In genomic region chr13:109736290-109737078, GRCm38 (mm10) we compare ENCODE assay signal across 10 mouse cellular contexts.
DNase-seq lines count a peak whose midpoint lies in the region; ATAC-seq and TF ChIP-seq lines count a peak whose summit lies in the region.
"Had no signal": no experiment of that assay in that cellular context is flagged by ENCODE, and none has a peak within 500 bp of the region (broad histone marks: within the 10 kb centered on the region; RNA-seq: fewer than 3 reads in every experiment).

No protein-coding gene starts in this region.

- no peaks in the 10 kb centered on the region for H3K27me3 ChIP-seq in forebrain, postnatal 0 days (ENCODE audit: insufficient read depth, low read length)
- no peaks in the 10 kb centered on the region for H3K27me3 ChIP-seq in forebrain, embryonic 12.5 days
- no peaks in the 10 kb centered on the region for H3K27me3 ChIP-seq in midbrain, embryonic 11.5 days (ENCODE audit: control insufficient read depth, insufficient read depth, low read length)
- no peaks in the 10 kb centered on the region for H3K27me3 ChIP-seq in midbrain, embryonic 13.5 days
- H3K27me3 ChIP-seq: embryonic facial prominence, embryonic 13.5 days had no signal

- no peaks in the 10 kb centered on the region for H3K9me3 ChIP-seq in forebrain, postnatal 0 days (ENCODE audit: low read length)
- no peaks in the 10 kb centered on the region for H3K9me3 ChIP-seq in forebrain, embryonic 12.5 days
- H3K9me3 ChIP-seq in midbrain, embryonic 11.5 days (ENCODE audit: control insufficient read depth, low read length) = no peaks in the 10 kb centered on the region
- H3K9me3 ChIP-seq in midbrain, embryonic 13.5 days = no peaks in the 10 kb centered on the region
- H3K9me3 ChIP-seq: embryonic facial prominence, embryonic 13.5 days had no signal

- TF ChIP-seq CTCF in forebrain, postnatal 0 days (IDR thresholded peaks at IDR 0.05; ENCODE audit: low read depth) = peak; percentile 68

- H3K36me3 ChIP-seq in forebrain, postnatal 0 days (ENCODE audit: insufficient read depth) = no peaks in the 10 kb centered on the region
- H3K36me3 ChIP-seq in forebrain, embryonic 12.5 days (replicated peaks) = no peaks in the 10 kb centered on the region
- H3K36me3 ChIP-seq in midbrain, embryonic 11.5 days (ENCODE audit: control insufficient read depth, insufficient read depth, low read length) = no peaks in the 10 kb centered on the region
- H3K36me3 ChIP-seq in midbrain, embryonic 13.5 days = no peaks in the 10 kb centered on the region
- H3K36me3 ChIP-seq: embryonic facial prominence, embryonic 13.5 days had no signal

- H3K4me1 ChIP-seq in forebrain, postnatal 0 days (ENCODE audit: insufficient read depth) = no peaks in the 10 kb centered on the region
- H3K4me1 ChIP-seq in forebrain, embryonic 12.5 days = peaks cover 4% of the 10 kb centered on the region; the same call in 1 of the 2 replicates
- 0 out of 2 replicates have a peak, but pooled peaks cover 2% of the 10 kb centered on the region for H3K4me1 ChIP-seq in midbrain, embryonic 11.5 days (ENCODE audit: control insufficient read depth, insufficient read depth, low read length)
- peaks cover 5% of the 10 kb centered on the region; the same call in 1 of the 2 replicates for H3K4me1 ChIP-seq in midbrain, embryonic 13.5 days (replicated peaks)
- H3K4me1 ChIP-seq: embryonic facial prominence, embryonic 13.5 days had no signal

- H3K4me3 ChIP-seq in forebrain, postnatal 0 days (ENCODE audit: low read depth, low read length) = no peak overlapping the region
- H3K4me3 ChIP-seq in forebrain, embryonic 12.5 days (replicated peaks) = no peak overlapping the region
- H3K4me3 ChIP-seq in midbrain, embryonic 11.5 days (ENCODE audit: low read depth, low read length) = no peak overlapping the region
- no peak overlapping the region for H3K4me3 ChIP-seq in midbrain, embryonic 13.5 days (replicated peaks)
- H3K4me3 ChIP-seq: embryonic facial prominence, embryonic 13.5 days had no signal

- H3K4me2 ChIP-seq in forebrain, postnatal 0 days (ENCODE audit: low read depth) = no peak overlapping the region
- H3K4me2 ChIP-seq in forebrain, embryonic 12.5 days = no peak overlapping the region
- H3K4me2 ChIP-seq in midbrain, embryonic 11.5 days = no peak overlapping the region
- no peak overlapping the region for H3K4me2 ChIP-seq in midbrain, embryonic 13.5 days (replicated peaks)
- H3K4me2 ChIP-seq: embryonic facial prominence, embryonic 13.5 days had no signal

- no peak overlapping the region for H3K9ac ChIP-seq in forebrain, postnatal 0 days
- no peak overlapping the region for H3K9ac ChIP-seq in forebrain, embryonic 12.5 days
- H3K9ac ChIP-seq in midbrain, embryonic 11.5 days (ENCODE audit: low read length) = no peak overlapping the region
- no peak overlapping the region for H3K9ac ChIP-seq in midbrain, embryonic 13.5 days (replicated peaks)
- H3K9ac ChIP-seq: embryonic facial prominence, embryonic 13.5 days had no signal

- no peak for ATAC-seq in forebrain, postnatal 0 days
- no peak for ATAC-seq in forebrain, embryonic 12.5 days (ENCODE audit: low FRiP score)
- ATAC-seq in midbrain, embryonic 11.5 days (ENCODE audit: low FRiP score) = 0 out of 2 replicates have a peak, but pooled peaks have one; percentile 33
- ATAC-seq in midbrain, embryonic 13.5 days = no peak

- 38% methylated on average over 8 of the region's 8 CpGs for WGBS in forebrain, postnatal 0 days
- WGBS in forebrain, embryonic 12.5 days = 54% methylated on average over 8 of the region's 8 CpGs
- 57% methylated on average over 8 of the region's 8 CpGs for WGBS in midbrain, embryonic 11.5 days
- 49% methylated on average over 8 of the region's 8 CpGs for WGBS in midbrain, embryonic 13.5 days

- peak; percentile 30 for DNase-seq in forebrain, postnatal 0 days
- peak; percentile 89 for DNase-seq in midbrain, embryonic 11.5 days (ENCODE audit: low spot score, missing footprints)
- DNase-seq in embryo, embryonic 11 days = peak; percentile 55
- DNase-seq in retina, postnatal 1 day = peak; percentile 53
- DNase-seq in thymus, postnatal 10 days (ENCODE audit: low spot score in 2 of 2) = no peak
- DNase-seq in gastrocnemius, postnatal 25 days = no peak
- DNase-seq: kidney, adult 18-20 months had no signal

- H3K27ac ChIP-seq in forebrain, postnatal 0 days (ENCODE audit: low read depth, low read length) = no peak overlapping the region
- no peak overlapping the region for H3K27ac ChIP-seq in forebrain, embryonic 12.5 days
- no peak overlapping the region for H3K27ac ChIP-seq in midbrain, embryonic 11.5 days (ENCODE audit: low read depth, low read length)
- H3K27ac ChIP-seq in midbrain, embryonic 13.5 days = no peak overlapping the region
- H3K27ac ChIP-seq: embryonic facial prominence, embryonic 13.5 days had no signal

Comparison
In these comparisons a context has a peak if more than half of its experiments do, and no peak if none do; other contexts are left out.
1. DNase-seq: peak in forebrain, postnatal 0 days (single experiment), midbrain, embryonic 11.5 days (single experiment), embryo, embryonic 11 days (single experiment) and retina, postnatal 1 day (single experiment); none in thymus, postnatal 10 days (0 of 2) and gastrocnemius, postnatal 25 days (single experiment).